Mouse (Mus musculus) myocyte (in vitro differentiated cells): ENCODE data around the gene Twist1. TPM values are rescaled to one million over a fixed set of nuclear protein-coding genes. Genes with fewer than 3 reads are reported as not detected.

Source experiments
- H3K27me3 ChIP-seq: one replicate; pipeline ENCODE4 v1.6.1; 2011; ENCODE audit not compliant: control insufficient read depth, insufficient read depth, insufficient read length
- H3K36me3 ChIP-seq: one replicate; pipeline ENCODE4 v1.6.1; 2011; ENCODE audit not compliant: control insufficient read depth, insufficient read depth
- H3K4me2 ChIP-seq: one replicate; pipeline ENCODE4 v1.6.1; 2011; ENCODE audit warnings: low read depth, control low read depth
- H3K4me3 ChIP-seq: one replicate; pipeline ENCODE4 v1.5.1; 2011; ENCODE audit warnings: mild to moderate bottlenecking, control low read depth, moderate library complexity
- H3K79me2 ChIP-seq: one replicate; pipeline ENCODE4 v1.6.1; 2011; ENCODE audit not compliant: control insufficient read depth, insufficient read depth
- H3ac ChIP-seq: one replicate; pipeline ENCODE4 v1.6.1; 2011; ENCODE audit not compliant: control insufficient read depth, insufficient read length
- CEBPB ChIP-seq: IDR thresholded peaks from 2 replicates; pipeline ENCODE4 v1.6.1; 2011; ENCODE audit warnings: mild to moderate bottlenecking, moderate library complexity; ENCODE audit not compliant: poor library complexity, insufficient read depth, severe bottlenecking
- E2F4 ChIP-seq: IDR thresholded peaks from one replicate; pipeline ENCODE4 v1.6.1; 2011; ENCODE audit warnings: mild to moderate bottlenecking, control low read depth, moderate library complexity; ENCODE audit not compliant: insufficient read depth
- MAX ChIP-seq: IDR thresholded peaks from one replicate; pipeline ENCODE4 v1.6.1; 2011; ENCODE audit warnings: low read depth, mild to moderate bottlenecking, control low read depth
- MYOD1 ChIP-seq, 3 experiments: IDR thresholded peaks; one replicate each; pipeline ENCODE4 v1.6.1; 2011; ENCODE audit warnings: control low read depth in 2 of 3, low read depth in 2 of 3, mild to moderate bottlenecking in 2 of 3, moderate library complexity in 1 of 3; ENCODE audit not compliant: insufficient read length in 2 of 3, control insufficient read depth in 1 of 3
- MYOG ChIP-seq, 3 experiments: IDR thresholded peaks; one replicate each; pipeline ENCODE4 v1.6.1; 2011; ENCODE audit warnings: control low read depth in 2 of 3, low read depth in 2 of 3, mild to moderate bottlenecking in 2 of 3; ENCODE audit not compliant: insufficient read length in 2 of 3, control insufficient read depth in 1 of 3, insufficient read depth in 1 of 3
- POLR2A ChIP-seq: IDR thresholded peaks from one replicate; pipeline ENCODE4 v1.6.1; 2011; ENCODE audit warnings: low read depth, mild to moderate bottlenecking, control low read depth, moderate library complexity; ENCODE audit not compliant: insufficient read length
- POLR2AphosphoS2 ChIP-seq: IDR thresholded peaks from one replicate; pipeline ENCODE4 v1.6.1; 2011; ENCODE audit warnings: low read depth, control low read depth; ENCODE audit not compliant: insufficient read length
- REST ChIP-seq: IDR thresholded peaks from one replicate; pipeline ENCODE4 v1.6.1; 2011; ENCODE audit warnings: mild to moderate bottlenecking, control low read depth, moderate library complexity; ENCODE audit not compliant: insufficient read depth, insufficient read length
- SRF ChIP-seq: IDR thresholded peaks from one replicate; pipeline ENCODE4 v1.6.1; 2011; ENCODE audit warnings: low read depth; ENCODE audit not compliant: control insufficient read depth, insufficient read length
- TCF12 ChIP-seq: IDR thresholded peaks from one replicate; pipeline ENCODE4 v1.6.1; 2011; ENCODE audit warnings: mild to moderate bottlenecking, control low read depth; ENCODE audit not compliant: poor library complexity, insufficient read depth, severe bottlenecking
- TCF3 ChIP-seq: IDR thresholded peaks from one replicate; pipeline ENCODE4 v1.6.1; 2011; ENCODE audit warnings: low read depth, control low read depth; ENCODE audit not compliant: insufficient read length
- USF1 ChIP-seq: IDR thresholded peaks from one replicate; pipeline ENCODE4 v1.6.1; 2011; ENCODE audit warnings: low read depth, mild to moderate bottlenecking, control low read depth, moderate library complexity
- polyA plus RNA-seq: library from polyadenylated mRNA; unstranded; fragments of >200 nt; fragmentation: generic; extraction: Trizol; gene quantifications from one replicate; pipeline ENCODE4 v1.2.1, GENCODE M21; 2012; ENCODE audit warnings: missing spikeins

Twist1 gene
- polyA plus RNA-seq, 1 experiment: 5.8 TPM

GRCm38 (mm10) chr12:33962118-33962772, 4.8 kb downstream of the Twist1 start:
- TF ChIP-seq CEBPB: no peak
- no peak for TF ChIP-seq SRF
- no peak for TF ChIP-seq POLR2AphosphoS2
- TF ChIP-seq USF1: no peak
- no peak for TF ChIP-seq MAX
- TF ChIP-seq MYOD1 (IDR thresholded peaks at IDR 0.05; ENCODE audit: control insufficient read depth in 1 of 3, insufficient read length in 2 of 3, low read depth in 2 of 3): no peak
- no peak for TF ChIP-seq MYOG (IDR thresholded peaks at IDR 0.05; ENCODE audit: control insufficient read depth in 1 of 3, insufficient read depth in 1 of 3, insufficient read length in 2 of 3, low read depth in 2 of 3)
- TF ChIP-seq POLR2A: no peak
- no peak for TF ChIP-seq TCF3
- TF ChIP-seq REST: no peak
- TF ChIP-seq E2F4: no peak
- TF ChIP-seq TCF12: no peak
- Histone ChIP-seq H3K27me3 (peaks cover 5% of the 10 kb centered on the region), H3K79me2 (no peaks in the 10 kb centered on the region), H3ac (no peak overlapping the region), H3K4me3 (no peak overlapping the region), H3K36me3 (no peaks in the 10 kb centered on the region), H3K4me2 (no peak overlapping the region)

GRCm38 (mm10) chr12:33962773-33963130, 5.3 kb downstream of the Twist1 start:
- Histone ChIP-seq H3K27me3 (peaks cover 5% of the 10 kb centered on the region), H3K36me3 (no peaks in the 10 kb centered on the region), H3K4me2 (no peak overlapping the region), H3K4me3 (no peak overlapping the region), H3K79me2 (no peaks in the 10 kb centered on the region), H3ac (no peak overlapping the region)
- TF ChIP-seq TCF3 (no peak), USF1 (no peak), MAX (no peak), REST (no peak), MYOG (IDR thresholded peaks at IDR 0.05; ENCODE audit: control insufficient read depth in 1 of 3, insufficient read depth in 1 of 3, insufficient read length in 2 of 3, low read depth in 2 of 3) (no peak), POLR2AphosphoS2 (no peak), CEBPB (no peak), E2F4 (no peak), POLR2A (no peak), SRF (no peak), TCF12 (no peak), MYOD1 (IDR thresholded peaks at IDR 0.05; ENCODE audit: control insufficient read depth in 1 of 3, insufficient read length in 2 of 3, low read depth in 2 of 3) (no peak)

- Histone ChIP-seq H3K36me3 (no peaks in the 10 kb centered on the region), H3K27me3 (peaks cover 9% of the 10 kb centered on the region), H3K4me3 (no peak overlapping the region), H3ac (no peak overlapping the region), H3K4me2 (no peak overlapping the region), H3K79me2 (no peaks in the 10 kb centered on the region)
- no peak for TF ChIP-seq MYOG (IDR thresholded peaks at IDR 0.05; ENCODE audit: control insufficient read depth in 1 of 3, insufficient read depth in 1 of 3, insufficient read length in 2 of 3, low read depth in 2 of 3)
- no peak for TF ChIP-seq MAX
- no peak for TF ChIP-seq MYOD1 (IDR thresholded peaks at IDR 0.05; ENCODE audit: control insufficient read depth in 1 of 3, insufficient read length in 2 of 3, low read depth in 2 of 3)
- no peak for TF ChIP-seq POLR2A
- no peak for TF ChIP-seq USF1
- TF ChIP-seq CEBPB: no peak
- TF ChIP-seq TCF3: no peak
These were observed 6.3 kb downstream of the Twist1 start for GRCm38 (mm10) chr12:33963671-33964369.

DNA sequence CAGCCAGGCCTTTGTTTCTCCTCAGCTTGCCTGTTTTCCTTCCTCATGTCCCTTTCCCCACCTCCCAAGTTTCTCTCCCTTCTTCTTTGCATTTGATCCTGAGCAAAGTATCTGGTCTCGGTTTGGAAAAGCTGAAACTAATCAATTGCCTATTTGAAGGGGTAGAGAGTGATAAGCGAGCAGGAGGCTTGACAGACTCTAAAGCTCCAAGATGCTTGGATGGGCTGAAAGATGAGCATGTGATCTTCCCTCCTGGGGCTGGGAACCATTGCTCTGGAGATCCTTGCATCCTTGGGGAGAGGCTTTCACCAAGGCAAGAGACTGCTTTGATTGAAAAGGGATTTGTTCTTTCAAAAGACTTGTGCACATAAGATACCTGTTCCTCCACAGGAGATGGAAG, 7.0 kb downstream of the Twist1 start:
- Histone ChIP-seq H3K4me3 (no peak overlapping the region), H3K79me2 (no peaks in the 10 kb centered on the region), H3K4me2 (no peak overlapping the region), H3ac (no peak overlapping the region), H3K36me3 (no peaks in the 10 kb centered on the region), H3K27me3 (peaks cover 9% of the 10 kb centered on the region)
- no peak for TF ChIP-seq CEBPB
- no peak for TF ChIP-seq POLR2AphosphoS2
- no peak for TF ChIP-seq REST
- TF ChIP-seq TCF12: no peak
- TF ChIP-seq MYOG (IDR thresholded peaks at IDR 0.05; ENCODE audit: control insufficient read depth in 1 of 3, insufficient read depth in 1 of 3, insufficient read length in 2 of 3, low read depth in 2 of 3): no peak
- no peak for TF ChIP-seq MYOD1 (IDR thresholded peaks at IDR 0.05; ENCODE audit: control insufficient read depth in 1 of 3, insufficient read length in 2 of 3, low read depth in 2 of 3)
- no peak for TF ChIP-seq E2F4
- TF ChIP-seq USF1: no peak
- TF ChIP-seq POLR2A: no peak
- no peak for TF ChIP-seq MAX
- TF ChIP-seq TCF3: no peak
- no peak for TF ChIP-seq SRF
